Mouse (Mus musculus) cortical plate, adult 2 months (tissue): ENCODE measurements around the gene Cdk5r2. TPM values are rescaled to one million over a fixed set of nuclear protein-coding genes. Genes with fewer than 3 reads are reported as not detected.
"Not testable (repeated sequence)": the region's sequence is repeated elsewhere in the genome, so short reads cannot be mapped to it uniquely, and the experiment has no call there.

ENCODE experiments used
- H3K27ac ChIP-seq: fragments of 200-500 bp; 2 replicates; pipeline ENCODE4 v1.5.1; 2012; ENCODE audit warnings: low read length, control low read depth, inconsistent platforms; ENCODE audit not compliant: insufficient read depth
- H3K4me1 ChIP-seq: fragments of 200-500 bp; 2 replicates; pipeline ENCODE4 v1.6.1; 2011; ENCODE audit warnings: low read length; ENCODE audit not compliant: control insufficient read depth, insufficient read depth
- H3K4me3 ChIP-seq: fragments of 200-500 bp; 2 replicates; pipeline ENCODE4 v1.5.1; 2011; ENCODE audit warnings: mild to moderate bottlenecking, low read length, control low read depth; ENCODE audit not compliant: insufficient read depth
- CTCF ChIP-seq: fragments of 200-500 bp; IDR thresholded peaks from 2 replicates; pipeline ENCODE4 v1.5.1; 2011; ENCODE audit warnings: mild to moderate bottlenecking, control low read depth, low read length; ENCODE audit not compliant: insufficient read depth; ENCODE audit errors: extremely low read depth
- POLR2A ChIP-seq: fragments of 200-500 bp; IDR thresholded peaks from 2 replicates; pipeline ENCODE4 v1.6.1; 2011; ENCODE audit warnings: mild to moderate bottlenecking, low read length, control low read depth; ENCODE audit not compliant: insufficient read depth; ENCODE audit errors: extremely low read depth
- polyA plus RNA-seq: library from polyadenylated mRNA; depleted of rRNA; stranded (reverse); fragments of >200 nt; gene quantifications from 2 replicates; pipeline ENCODE4 v1.2.3, GENCODE M21; 2012

The Cdk5r2 gene
- polyA plus RNA-seq, 1 experiment, result 313 TPM

- TF ChIP-seq CTCF (no peak), POLR2A (peak; percentile 93)
- no peaks in the 10 kb centered on the region for H3K4me1 ChIP-seq
Observed at GRCm38 (mm10) chr1:74816612-74817199, 38.0 kb upstream of the Cdk5r2 start.

GRCm38 (mm10) chr1:74817219-74817618 lies 37.5 kb upstream of the Cdk5r2 start:
- Histone ChIP-seq H3K27ac (peak overlapping the region; percentile 82), H3K4me3 (peak overlapping the region; percentile 81), H3K4me1 (no peaks in the 10 kb centered on the region)
- TF ChIP-seq CTCF (no peak), POLR2A (no peak)

More at GRCm38 (mm10) chr1:74816612-74817199, 38.0 kb upstream of the Cdk5r2 start:
- H3K27ac ChIP-seq, result peak overlapping the region; percentile 82
- peak overlapping the region; percentile 81 for H3K4me3 ChIP-seq

- no peak overlapping the region for H3K27ac ChIP-seq
- H3K4me3 ChIP-seq, result no peak overlapping the region
- TF ChIP-seq CTCF (no peak), POLR2A (no peak)
Observed at GRCm38 (mm10) chr1:74818509-74818908, 36.2 kb upstream of the Cdk5r2 start.

GRCm38 (mm10) chr1:74823598-74823997 lies 31.1 kb upstream of the Cdk5r2 start:
- not testable (repeated sequence) for H3K27ac ChIP-seq, H3K4me3 ChIP-seq, H3K4me1 ChIP-seq

More at GRCm38 (mm10) chr1:74818509-74818908, 36.2 kb upstream of the Cdk5r2 start:
- no peaks in the 10 kb centered on the region for H3K4me1 ChIP-seq

- H3K4me1 ChIP-seq, result peaks cover 4% of the 10 kb centered on the region; the same call in 1 of the 2 replicates
- TF ChIP-seq CTCF (no peak), POLR2A (peak; percentile 64)
- H3K27ac ChIP-seq, result peak overlapping the region; percentile 52
- H3K4me3 ChIP-seq, result no peak overlapping the region
Observed at GRCm38 (mm10) chr1:74824518-74825302, 30.0 kb upstream of the Cdk5r2 start.

GRCm38 (mm10) chr1:74830061-74830460 lies 24.7 kb upstream of the Cdk5r2 start:
- Histone ChIP-seq H3K27ac (peak overlapping the region; percentile 20), H3K4me3 (no peak overlapping the region), H3K4me1 (peaks cover 4% of the 10 kb centered on the region; the same call in 1 of the 2 replicates)
- TF ChIP-seq POLR2A, result peak; percentile 38; the same call in 1 of the 2 replicates
- no peak for TF ChIP-seq CTCF

GRCm38 (mm10) chr1:74833255-74833654 lies 21.5 kb upstream of the Cdk5r2 start:
- Histone ChIP-seq H3K4me3 (no peak overlapping the region), H3K27ac (no peak overlapping the region), H3K4me1 (peaks cover 4% of the 10 kb centered on the region; the same call in 1 of the 2 replicates)
- no peak for TF ChIP-seq POLR2A
- TF ChIP-seq CTCF, result no peak

- no peak overlapping the region for H3K27ac ChIP-seq
- H3K4me3 ChIP-seq, result no peak overlapping the region
- TF ChIP-seq POLR2A (no peak), CTCF (no peak)
- no peaks in the 10 kb centered on the region for H3K4me1 ChIP-seq
Observed at GRCm38 (mm10) chr1:74843090-74843489, 11.6 kb upstream of the Cdk5r2 start.

- TF ChIP-seq CTCF (no peak), POLR2A (no peak)
- no peak overlapping the region for H3K4me3 ChIP-seq
Observed at GRCm38 (mm10) chr1:74846341-74846740, 8.4 kb upstream of the Cdk5r2 start.

GRCm38 (mm10) chr1:74848946-74849345 lies 5.8 kb upstream of the Cdk5r2 start:
- peak overlapping the region; percentile 85 for H3K27ac ChIP-seq
- H3K4me3 ChIP-seq, result no peak overlapping the region

More at GRCm38 (mm10) chr1:74846341-74846740, 8.4 kb upstream of the Cdk5r2 start:
- Histone ChIP-seq H3K27ac (no peak overlapping the region), H3K4me1 (peaks cover 9% of the 10 kb centered on the region)

More at GRCm38 (mm10) chr1:74848946-74849345, 5.8 kb upstream of the Cdk5r2 start:
- TF ChIP-seq CTCF (no peak), POLR2A (no peak)
- peaks cover 11% of the 10 kb centered on the region for H3K4me1 ChIP-seq
